Mouse (Mus musculus): ENCODE results near the gene Hsh2d. TPM values are rescaled to one million over a fixed set of nuclear protein-coding genes. Genes with fewer than 3 reads are reported as not detected.

Hsh2d gene
- total RNA-seq, 2 experiments from 2014 or later = not detected

GRCm38 (mm10) chr8:72187793-72188331, 1.6 kb upstream of the Hsh2d start:
- no peak for DNase-seq (ENCODE audit: low spot score in 2 of 2)

GRCm38 (mm10) chr8:72190215-72190539, 739 bp downstream of the Hsh2d start:
- DNase-seq (ENCODE audit: low spot score in 2 of 2) = no peak

- no peak for DNase-seq (ENCODE audit: low spot score in 2 of 2)
Measured at GRCm38 (mm10) chr8:72192065-72192464, 2.6 kb downstream of the Hsh2d start.

GRCm38 (mm10) chr8:72197997-72198396, 8.6 kb downstream of the Hsh2d start:
- no peak for DNase-seq (ENCODE audit: low spot score in 2 of 2)

GRCm38 (mm10) chr8:72208582-72208981, 19.1 kb downstream of the Hsh2d start:
- DNase-seq (ENCODE audit: low spot score in 2 of 2) = no peak

- DNase-seq (ENCODE audit: low spot score in 2 of 2) = no peak
Measured at GRCm38 (mm10) chr8:72210222-72210621, 20.8 kb downstream of the Hsh2d start.

GRCm38 (mm10) chr8:72210710-72211109, 21.3 kb downstream of the Hsh2d start:
- no peak for DNase-seq (ENCODE audit: low spot score in 2 of 2)

- DNase-seq (ENCODE audit: low spot score in 2 of 2) = no peak
Measured at GRCm38 (mm10) chr8:72211846-72212245, 22.4 kb downstream of the Hsh2d start.

GRCm38 (mm10) chr8:72212751-72213150, 23.3 kb downstream of the Hsh2d start, which contains the start of gene Cib3:
TSS of gene Cib3 (minus strand) at chr8:72212837.
- DNase-seq (ENCODE audit: low spot score in 2 of 2) = peak in 1 of 2 experiments; percentile 4

- DNase-seq (ENCODE audit: low spot score in 2 of 2) = no peak
Measured at GRCm38 (mm10) chr8:72213536-72213935, 24.1 kb downstream of the Hsh2d start, which contains the start of gene Gm11034. TSS of gene Gm11034 (minus strand) at chr8:72213636.

GRCm38 (mm10) chr8:72215060-72215459, 25.6 kb downstream of the Hsh2d start:
- no peak for DNase-seq (ENCODE audit: low spot score in 2 of 2)

GRCm38 (mm10) chr8:72215871-72216270, 26.4 kb downstream of the Hsh2d start:
- DNase-seq (ENCODE audit: low spot score in 2 of 2) = no peak

GRCm38 (mm10) chr8:72218781-72219540, 29.5 kb downstream of the Hsh2d start:
- DNase-seq (ENCODE audit: low spot score in 2 of 2) = no peak

GRCm38 (mm10) chr8:72219541-72220363, 30.3 kb downstream of the Hsh2d start, which contains the start of gene Fam32a:
TSS of gene Fam32a (plus strand) at chr8:72219730.
- peak; percentile 87 to 88 for DNase-seq (ENCODE audit: low spot score in 2 of 2)

GRCm38 (mm10) chr8:72220758-72221157, 31.3 kb downstream of the Hsh2d start:
- no peak for DNase-seq (ENCODE audit: low spot score in 2 of 2)

- no peak for DNase-seq (ENCODE audit: low spot score in 2 of 2)
Measured at GRCm38 (mm10) chr8:72222656-72223055, 33.2 kb downstream of the Hsh2d start.

- peak; percentile 98 for DNase-seq (ENCODE audit: low spot score in 2 of 2)
Measured at GRCm38 (mm10) chr8:72239499-72240402, 50.3 kb downstream of the Hsh2d start, which contains the start of gene Ap1m1. TSS of gene Ap1m1 (plus strand) at chr8:72240018.

GRCm38 (mm10) chr8:72240403-72240763, 50.9 kb downstream of the Hsh2d start:
- no peak for DNase-seq (ENCODE audit: low spot score in 2 of 2)

GRCm38 (mm10) chr8:72240951-72241350, 51.5 kb downstream of the Hsh2d start:
- DNase-seq (ENCODE audit: low spot score in 2 of 2) = no peak

GRCm38 (mm10) chr8:72242226-72242625, 52.8 kb downstream of the Hsh2d start:
- DNase-seq (ENCODE audit: low spot score in 2 of 2) = no peak

GRCm38 (mm10) chr8:72244610-72245009, 55.2 kb downstream of the Hsh2d start:
- no peak for DNase-seq (ENCODE audit: low spot score in 2 of 2)
